Mouse (Mus musculus) G1E (cell line): ENCODE results near the gene Krt10.

Experiments used
- CTCF ChIP-seq: IDR thresholded peaks from 2 replicates; pipeline ENCODE4 v1.5.1; 2012; ENCODE audit warnings: low read depth, low read length, inconsistent platforms, mixed read lengths
- GATA1 ChIP-seq: IDR thresholded peaks from 2 replicates; pipeline ENCODE4 v1.6.1; 2012; ENCODE audit warnings: borderline replicate concordance, low read length, inconsistent platforms, mixed read lengths
- TAL1 ChIP-seq: conservative IDR thresholded peaks from 2 replicates; pipeline ENCODE4 v1.6.1; 2012; ENCODE audit warnings: low read depth, low read length, inconsistent platforms, mixed read lengths

DNA sequence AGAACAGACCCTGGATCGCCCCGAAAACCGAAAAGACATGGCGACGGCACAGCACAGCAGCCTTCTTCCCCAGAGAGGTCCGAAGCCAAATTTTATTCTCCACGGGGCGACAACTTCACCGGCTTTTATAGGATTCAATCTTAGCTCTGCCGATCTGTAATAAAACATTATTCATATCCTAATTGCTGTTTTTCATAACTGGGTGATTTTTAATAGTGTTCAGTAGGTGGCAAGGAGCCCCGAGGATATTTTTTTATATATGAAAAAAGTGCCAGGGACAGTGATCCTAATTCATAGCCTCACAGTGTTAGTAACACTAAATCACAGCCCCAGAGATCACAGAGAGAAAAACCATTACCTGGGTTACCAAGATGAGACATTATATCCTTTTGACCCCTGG lies 51.3 kb downstream of the Krt10 start, which contains the start of gene Krt26:
- TF ChIP-seq CTCF, result no peak
- TF ChIP-seq GATA1, result no peak
- no peak for TF ChIP-seq TAL1
